Mouse (Mus musculus) activated CD4-positive, CD25-positive, alpha-beta regulatory T cell, adult 9 weeks (primary cell): Measurements from ENCODE around the gene Elp1. TPM values are rescaled to one million over a fixed set of nuclear protein-coding genes. Genes with fewer than 3 reads are reported as not detected.

ENCODE experiments used
- polyA plus RNA-seq: library from polyadenylated mRNA; unstranded; fragments of 100-300 nt; shearing (Covaris generic); gene quantifications from one replicate; pipeline ENCODE4 v1.2.1, GENCODE M21; 2017

The Elp1 gene
- polyA plus RNA-seq: 34.4 TPM

DNA sequence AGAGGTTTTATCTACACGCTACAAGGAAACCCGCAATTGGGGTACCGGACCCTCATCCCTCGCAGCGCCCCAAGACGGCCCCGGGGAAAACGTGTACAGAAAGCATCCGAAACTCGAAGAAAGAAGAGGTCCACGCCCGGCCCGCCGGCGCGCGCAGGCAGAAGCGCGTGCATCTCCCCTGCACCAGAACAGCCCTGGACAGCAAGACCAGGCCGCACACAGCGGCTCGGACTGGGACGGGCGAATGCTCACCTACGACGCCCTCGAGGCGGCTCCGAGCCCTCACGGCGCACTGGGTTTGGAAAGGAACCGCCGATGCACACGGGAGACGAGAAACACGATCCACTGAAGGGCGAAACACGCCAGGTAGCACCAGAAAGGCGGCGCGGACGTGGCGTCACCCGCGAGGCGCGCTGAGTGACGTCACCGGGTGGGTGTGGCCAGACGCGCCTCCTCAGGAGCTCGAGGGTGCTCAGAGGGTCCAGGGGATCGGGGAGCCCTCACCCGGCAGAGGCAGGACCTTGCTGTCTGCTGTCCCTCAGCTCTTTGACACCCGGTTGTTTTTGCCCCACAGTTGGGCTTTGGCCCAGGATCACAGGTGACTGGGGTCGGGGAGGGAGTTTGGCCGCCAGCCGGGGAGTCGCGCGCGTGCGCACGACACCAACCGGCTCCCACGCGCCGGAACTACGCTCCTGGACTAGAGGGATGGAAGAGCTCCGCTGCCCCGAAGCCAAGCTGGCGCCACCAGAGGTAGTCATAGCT, at the start of gene Elp1, which contains the start of gene Fam206a:
Gene Elp1 (minus strand): TSS at position 425 of the 762 bp plus-strand sequence.
Gene Fam206a (plus strand): TSS at position 439 of the 762 bp plus-strand sequence.

DNA sequence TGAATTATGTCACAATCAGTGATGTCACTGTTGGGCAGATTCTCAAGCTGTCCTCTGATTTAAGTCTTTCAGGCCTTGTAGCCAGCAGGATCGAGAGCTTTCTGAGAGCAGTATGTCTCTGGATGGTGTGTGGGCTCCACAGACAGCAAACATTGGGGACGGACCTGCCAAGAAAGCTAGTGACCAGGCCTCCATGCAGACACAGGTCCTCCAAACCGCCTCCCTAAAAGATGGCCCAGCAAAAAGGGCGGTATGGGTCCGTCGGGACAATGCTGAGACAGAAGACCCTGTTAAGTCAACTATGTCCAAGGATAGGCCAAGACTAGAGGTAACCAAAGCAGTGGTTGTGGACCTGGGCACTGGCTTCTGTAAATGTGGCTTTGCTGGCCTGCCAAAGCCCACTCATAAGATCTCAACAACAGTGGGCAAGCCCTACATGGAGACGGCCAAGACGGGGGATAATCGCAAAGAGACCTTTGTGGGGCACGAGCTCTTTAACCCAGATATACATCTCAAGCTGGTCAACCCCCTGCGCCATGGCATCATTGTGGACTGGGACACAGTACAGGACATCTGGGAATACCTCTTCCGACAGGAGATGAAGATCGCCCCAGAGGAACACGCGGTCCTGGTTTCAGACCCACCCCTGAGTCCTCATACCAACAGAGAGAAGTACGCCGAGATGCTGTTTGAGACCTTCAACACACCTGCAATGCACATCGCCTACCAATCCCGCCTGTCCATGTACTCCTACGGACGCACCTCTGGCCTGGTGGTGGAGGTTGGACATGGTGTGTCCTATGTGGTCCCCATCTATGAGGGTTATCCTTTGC, 58.6 kb downstream of the Elp1 start, which contains the start of gene Actl7a:
Gene Actl7a (plus strand): TSS at position 51 of the 833 bp plus-strand sequence.

DNA sequence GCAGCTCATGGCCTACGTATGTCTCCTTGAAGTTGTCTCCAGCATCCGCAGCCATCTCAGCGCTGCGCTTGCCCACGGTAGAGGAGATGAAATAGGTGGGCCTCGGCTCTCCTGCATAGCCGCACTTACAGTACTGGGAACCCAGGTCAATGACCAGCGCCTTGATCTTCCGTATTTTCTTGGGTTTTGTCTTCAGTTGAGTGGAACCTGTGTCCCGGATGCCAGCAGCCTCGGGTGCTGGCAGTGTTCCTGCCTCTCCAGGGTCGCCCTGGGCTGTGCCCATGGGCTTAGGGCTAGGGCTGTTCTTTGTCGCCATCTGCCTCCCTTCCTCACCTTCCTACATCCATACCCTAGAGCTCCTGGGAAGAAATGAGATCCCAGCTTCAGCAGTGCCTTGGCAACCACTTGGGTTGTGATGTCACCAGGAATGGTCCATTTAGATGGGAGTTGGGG, 61.1 kb downstream of the Elp1 start, which contains the start of gene Actl7b:
Gene Actl7b (minus strand): TSS at position 403 of the 453 bp plus-strand sequence.

DNA sequence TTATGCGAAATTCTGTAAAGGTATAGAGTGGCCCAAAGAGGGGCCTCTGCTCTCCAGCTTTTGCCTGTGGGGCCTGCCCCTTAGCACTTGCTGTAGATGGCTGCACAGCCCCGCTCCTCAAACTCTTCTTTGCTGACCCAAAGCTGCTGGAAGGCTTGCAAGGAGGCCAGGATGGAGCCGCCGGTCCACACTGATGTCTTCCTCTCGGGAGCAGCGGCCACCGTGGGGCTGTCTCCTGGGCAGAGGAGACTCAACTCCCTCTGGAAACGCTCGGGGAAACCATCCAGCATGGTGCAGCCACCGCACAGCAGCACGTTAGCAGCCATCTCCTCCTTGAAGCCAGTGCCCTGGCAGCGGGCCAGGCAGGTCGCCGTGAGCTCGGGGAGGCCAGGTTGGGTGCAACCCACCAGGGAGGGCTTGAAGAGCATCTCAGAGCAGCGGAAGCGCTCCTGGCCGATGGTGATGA, 62.1 kb downstream of the Elp1 start, which contains the start of gene Gm26657:
Gene Gm26657 (plus strand): TSS at position 51 of the 466 bp plus-strand sequence.

Other genes with a start within 250 kb of the Elp1 start
- gene Gm26657, start 62.3 kb downstream of the Elp1 start, polyA plus RNA-seq: not detected
- gene Actl7b, start 60.9 kb downstream of the Elp1 start, polyA plus RNA-seq: not detected
- not detected for gene Actl7a, start 58.9 kb downstream of the Elp1 start, polyA plus RNA-seq
- 27.6 TPM for gene Fam206a, start within 50 bp of the Elp1 start, polyA plus RNA-seq
- 0.97 TPM for gene Ctnnal1, start 62.9 kb upstream of the Elp1 start, polyA plus RNA-seq
- gene Tmem245, start 145.1 kb upstream of the Elp1 start, polyA plus RNA-seq: 2.3 TPM
- gene Frrs1l, start 188.1 kb upstream of the Elp1 start, polyA plus RNA-seq: not detected